35 mouse cellular contexts compared by ENCODE assay signal in the genomic region with DNA sequence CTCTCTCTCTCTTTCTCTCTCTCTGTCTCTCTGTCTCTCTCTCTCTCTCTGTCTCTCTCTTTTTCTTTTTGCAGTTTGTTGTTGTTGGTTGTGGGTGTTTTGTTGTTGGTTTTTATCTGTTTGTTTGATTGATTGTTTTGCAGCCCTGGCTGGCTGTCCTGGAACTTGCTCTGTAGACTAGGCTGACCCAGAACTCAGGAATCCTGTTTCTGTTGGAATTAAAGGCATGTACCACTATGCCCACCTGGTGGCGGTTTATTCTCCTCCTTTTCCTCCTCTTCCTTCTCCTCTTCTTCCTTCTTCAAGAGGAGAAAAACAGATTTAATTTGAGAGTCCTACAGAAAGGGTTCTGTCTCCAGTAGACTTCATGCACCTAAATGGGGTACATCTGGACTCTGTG. TPM values are rescaled to one million over a fixed set of nuclear protein-coding genes. Genes with fewer than 3 reads are reported as not detected.
"Had no signal": no experiment of that assay in that cellular context is flagged by ENCODE, and none has a peak within 500 bp of the region (broad histone marks: within the 10 kb centered on the region; RNA-seq: fewer than 3 reads in every experiment).

No protein-coding gene starts in this region.

- H3K27ac ChIP-seq: heart, embryonic 10.5 days; hindbrain, embryonic 13.5 days; hindbrain, embryonic 15.5 days; hindbrain, postnatal 0 days; kidney, embryonic 15.5 days; kidney, postnatal 0 days; limb, embryonic 13.5 days; limb, embryonic 15.5 days; liver, embryonic 13.5 days had no signal

- DNase-seq: forebrain, postnatal 0 days; gastrocnemius, postnatal 14 days; gastrocnemius, postnatal 36 days; heart, adult 18-20 months; heart, postnatal 10 days; heart, postnatal 36 days; kidney, adult 11 months; kidney, adult 2 months; kidney, adult 9 months; kidney, postnatal 14 days; kidney, postnatal 36 days; layer of hippocampus, adult 9-11 months; layer of hippocampus, postnatal 36 days; left cerebral cortex, postnatal 4 days; liver, embryonic 13.5 days had no signal

- H3K9ac ChIP-seq: forebrain, postnatal 0 days; heart, embryonic 12.5 days; hindbrain, embryonic 13.5 days; hindbrain, embryonic 15.5 days; kidney, embryonic 15.5 days; limb, embryonic 13.5 days; limb, embryonic 15.5 days; liver, embryonic 13.5 days had no signal

- H3K4me3 ChIP-seq: heart, embryonic 10.5 days; heart, embryonic 12.5 days; hindbrain, embryonic 13.5 days; hindbrain, embryonic 15.5 days; kidney, embryonic 15.5 days; limb, embryonic 13.5 days; limb, embryonic 15.5 days; liver, embryonic 13.5 days had no signal

- H3K4me1 ChIP-seq: hindbrain, embryonic 13.5 days; hindbrain, embryonic 15.5 days had no signal

- H3K36me3 ChIP-seq: heart, embryonic 10.5 days; heart, embryonic 12.5 days; hindbrain, embryonic 13.5 days; hindbrain, embryonic 15.5 days; kidney, embryonic 15.5 days; limb, embryonic 13.5 days; limb, embryonic 15.5 days; liver, embryonic 13.5 days had no signal

- H3K27me3 ChIP-seq: heart, embryonic 12.5 days; hindbrain, embryonic 13.5 days; hindbrain, embryonic 15.5 days; kidney, embryonic 15.5 days; limb, embryonic 13.5 days; limb, embryonic 15.5 days had no signal

RNA-seq across cellular contexts. Expression of gene Slc10a1, which starts 41.0 kb away (rescaled TPM):
- total RNA-seq: forebrain, postnatal 0 days; gastrocnemius, postnatal 14 days; gastrocnemius, postnatal 36 days; heart, adult 18-20 months; heart, adult 8-10 months; heart, postnatal 10 days; heart, postnatal 36 days; hematopoietic stem cell, adult 5-6 weeks; hindbrain, postnatal 0 days; layer of hippocampus, adult 18-20 months; layer of hippocampus, adult 8-10 months; layer of hippocampus, postnatal 14 days; layer of hippocampus, postnatal 36 days; left cerebral cortex, adult 18-20 months; left cerebral cortex, adult 8-10 months; left cerebral cortex, postnatal 10 days; left cerebral cortex, postnatal 25 days; left cerebral cortex, postnatal 4 days had no signal
- polyA plus RNA-seq: forebrain, postnatal 0 days; gonadal fat pad, adult 2 months; large intestine, adult 2 months had no signal
